Mouse (Mus musculus): ENCODE data around the gene Nbea. TPM values are rescaled to one million over a fixed set of nuclear protein-coding genes. Genes with fewer than 3 reads are reported as not detected.

The Nbea gene
- polyA plus RNA-seq, 1 experiment = 3.6 TPM

- no peak overlapping the region for H3K4me3 ChIP-seq
- H3K27me3 ChIP-seq (ENCODE audit: control insufficient read depth, insufficient read depth, insufficient read length) = no peaks in the 10 kb centered on the region
- no peaks in the 10 kb centered on the region for H3K36me3 ChIP-seq (ENCODE audit: control insufficient read depth, insufficient read depth)
- H3K79me2 ChIP-seq (ENCODE audit: control insufficient read depth, insufficient read depth) = no peaks in the 10 kb centered on the region
- no peak overlapping the region for H3K4me2 ChIP-seq (ENCODE audit: low read depth)
- no peak for TF ChIP-seq TCF12 (IDR thresholded peaks at IDR 0.05; ENCODE audit: insufficient read depth, poor library complexity, severe bottlenecking)
- TF ChIP-seq SRF (IDR thresholded peaks at IDR 0.05; ENCODE audit: control insufficient read depth, insufficient read length, low read depth) = no peak
- TF ChIP-seq USF1 (IDR thresholded peaks at IDR 0.05; ENCODE audit: low read depth) = no peak
- no peak for TF ChIP-seq POLR2A (IDR thresholded peaks at IDR 0.05; ENCODE audit: insufficient read length, low read depth)
- no peak overlapping the region for H3ac ChIP-seq (ENCODE audit: control insufficient read depth, insufficient read length)
These were observed 490.4 kb downstream of the Nbea start for GRCm38 (mm10) chr3:55693073-55693472.

GRCm38 (mm10) chr3:55688098-55688497, 495.4 kb downstream of the Nbea start:
- H3K27me3 ChIP-seq (ENCODE audit: control insufficient read depth, insufficient read depth, insufficient read length) = no peaks in the 10 kb centered on the region
- H3K36me3 ChIP-seq (ENCODE audit: control insufficient read depth, insufficient read depth) = no peaks in the 10 kb centered on the region
- H3ac ChIP-seq (ENCODE audit: control insufficient read depth, insufficient read length) = no peak overlapping the region
- TF ChIP-seq E2F4 (IDR thresholded peaks at IDR 0.05; ENCODE audit: insufficient read depth) (no peak), POLR2AphosphoS2 (IDR thresholded peaks at IDR 0.05; ENCODE audit: insufficient read length, low read depth) (no peak), MYOD1 (IDR thresholded peaks at IDR 0.05; ENCODE audit: control insufficient read depth in 1 of 3, insufficient read length in 2 of 3, low read depth in 2 of 3) (no peak), TCF3 (IDR thresholded peaks at IDR 0.05; ENCODE audit: insufficient read length, low read depth) (no peak), POLR2A (IDR thresholded peaks at IDR 0.05; ENCODE audit: insufficient read length, low read depth) (no peak), MAX (IDR thresholded peaks at IDR 0.05; ENCODE audit: low read depth) (no peak)
- no peak overlapping the region for H3K4me3 ChIP-seq
- no peak overlapping the region for H3K4me2 ChIP-seq (ENCODE audit: low read depth)
- no peaks in the 10 kb centered on the region for H3K79me2 ChIP-seq (ENCODE audit: control insufficient read depth, insufficient read depth)

- Histone ChIP-seq H3K4me2 (ENCODE audit: low read depth) (no peak overlapping the region), H3ac (ENCODE audit: control insufficient read depth, insufficient read length) (no peak overlapping the region), H3K4me3 (no peak overlapping the region), H3K36me3 (ENCODE audit: control insufficient read depth, insufficient read depth) (no peaks in the 10 kb centered on the region), H3K79me2 (ENCODE audit: control insufficient read depth, insufficient read depth) (no peaks in the 10 kb centered on the region), H3K27me3 (ENCODE audit: control insufficient read depth, insufficient read depth, insufficient read length) (no peaks in the 10 kb centered on the region)
- no peak for TF ChIP-seq TCF12 (IDR thresholded peaks at IDR 0.05; ENCODE audit: insufficient read depth, poor library complexity, severe bottlenecking)
- TF ChIP-seq POLR2AphosphoS2 (IDR thresholded peaks at IDR 0.05; ENCODE audit: insufficient read length, low read depth) = no peak
- TF ChIP-seq USF1 (IDR thresholded peaks at IDR 0.05; ENCODE audit: low read depth) = no peak
- TF ChIP-seq POLR2A (IDR thresholded peaks at IDR 0.05; ENCODE audit: insufficient read length, low read depth) = no peak
- TF ChIP-seq MYOG (IDR thresholded peaks at IDR 0.05; ENCODE audit: control insufficient read depth in 1 of 3, insufficient read depth in 1 of 3, insufficient read length in 2 of 3, low read depth in 2 of 3) = no peak
- TF ChIP-seq REST (IDR thresholded peaks at IDR 0.05; ENCODE audit: insufficient read depth, insufficient read length) = no peak
- TF ChIP-seq SRF (IDR thresholded peaks at IDR 0.05; ENCODE audit: control insufficient read depth, insufficient read length, low read depth) = no peak
- no peak for TF ChIP-seq E2F4 (IDR thresholded peaks at IDR 0.05; ENCODE audit: insufficient read depth)
- no peak for TF ChIP-seq MYOD1 (IDR thresholded peaks at IDR 0.05; ENCODE audit: control insufficient read depth in 1 of 3, insufficient read length in 2 of 3, low read depth in 2 of 3)
- TF ChIP-seq CEBPB (IDR thresholded peaks at IDR 0.05; ENCODE audit: insufficient read depth, poor library complexity, severe bottlenecking) = no peak
These were observed 496.5 kb downstream of the Nbea start for GRCm38 (mm10) chr3:55686993-55687392.

- no peaks in the 10 kb centered on the region for H3K36me3 ChIP-seq (ENCODE audit: control insufficient read depth, insufficient read depth)
- H3K4me2 ChIP-seq (ENCODE audit: low read depth) = no peak overlapping the region
- H3K4me3 ChIP-seq = no peak overlapping the region
- no peak for TF ChIP-seq POLR2AphosphoS2 (IDR thresholded peaks at IDR 0.05; ENCODE audit: insufficient read length, low read depth)
- no peak for TF ChIP-seq TCF3 (IDR thresholded peaks at IDR 0.05; ENCODE audit: insufficient read length, low read depth)
- no peak for TF ChIP-seq TCF12 (IDR thresholded peaks at IDR 0.05; ENCODE audit: insufficient read depth, poor library complexity, severe bottlenecking)
- no peak for TF ChIP-seq CEBPB (IDR thresholded peaks at IDR 0.05; ENCODE audit: insufficient read depth, poor library complexity, severe bottlenecking)
- TF ChIP-seq REST (IDR thresholded peaks at IDR 0.05; ENCODE audit: insufficient read depth, insufficient read length) = no peak
- TF ChIP-seq MAX (IDR thresholded peaks at IDR 0.05; ENCODE audit: low read depth) = no peak
- no peak for TF ChIP-seq USF1 (IDR thresholded peaks at IDR 0.05; ENCODE audit: low read depth)
- TF ChIP-seq E2F4 (IDR thresholded peaks at IDR 0.05; ENCODE audit: insufficient read depth) = no peak
- TF ChIP-seq MYOG (IDR thresholded peaks at IDR 0.05; ENCODE audit: control insufficient read depth in 1 of 3, insufficient read depth in 1 of 3, insufficient read length in 2 of 3, low read depth in 2 of 3) = no peak
- no peak for TF ChIP-seq MYOD1 (IDR thresholded peaks at IDR 0.05; ENCODE audit: control insufficient read depth in 1 of 3, insufficient read length in 2 of 3, low read depth in 2 of 3)
- TF ChIP-seq POLR2A (IDR thresholded peaks at IDR 0.05; ENCODE audit: insufficient read length, low read depth) = no peak
- TF ChIP-seq SRF (IDR thresholded peaks at IDR 0.05; ENCODE audit: control insufficient read depth, insufficient read length, low read depth) = no peak
- H3ac ChIP-seq (ENCODE audit: control insufficient read depth, insufficient read length) = no peak overlapping the region
- H3K79me2 ChIP-seq (ENCODE audit: control insufficient read depth, insufficient read depth) = no peaks in the 10 kb centered on the region
- H3K27me3 ChIP-seq (ENCODE audit: control insufficient read depth, insufficient read depth, insufficient read length) = no peaks in the 10 kb centered on the region
These were observed 497.9 kb downstream of the Nbea start for GRCm38 (mm10) chr3:55685627-55686026.

GRCm38 (mm10) chr3:55684892-55685291, 498.6 kb downstream of the Nbea start:
- TF ChIP-seq POLR2A (IDR thresholded peaks at IDR 0.05; ENCODE audit: insufficient read length, low read depth) (no peak), E2F4 (IDR thresholded peaks at IDR 0.05; ENCODE audit: insufficient read depth) (no peak), TCF12 (IDR thresholded peaks at IDR 0.05; ENCODE audit: insufficient read depth, poor library complexity, severe bottlenecking) (no peak), MYOG (IDR thresholded peaks at IDR 0.05; ENCODE audit: control insufficient read depth in 1 of 3, insufficient read depth in 1 of 3, insufficient read length in 2 of 3, low read depth in 2 of 3) (no peak), MAX (IDR thresholded peaks at IDR 0.05; ENCODE audit: low read depth) (no peak), MYOD1 (IDR thresholded peaks at IDR 0.05; ENCODE audit: control insufficient read depth in 1 of 3, insufficient read length in 2 of 3, low read depth in 2 of 3) (no peak), POLR2AphosphoS2 (IDR thresholded peaks at IDR 0.05; ENCODE audit: insufficient read length, low read depth) (no peak), TCF3 (IDR thresholded peaks at IDR 0.05; ENCODE audit: insufficient read length, low read depth) (no peak), USF1 (IDR thresholded peaks at IDR 0.05; ENCODE audit: low read depth) (no peak), CEBPB (IDR thresholded peaks at IDR 0.05; ENCODE audit: insufficient read depth, poor library complexity, severe bottlenecking) (no peak), REST (IDR thresholded peaks at IDR 0.05; ENCODE audit: insufficient read depth, insufficient read length) (no peak), SRF (IDR thresholded peaks at IDR 0.05; ENCODE audit: control insufficient read depth, insufficient read length, low read depth) (no peak)
- no peak overlapping the region for H3ac ChIP-seq (ENCODE audit: control insufficient read depth, insufficient read length)
- H3K36me3 ChIP-seq (ENCODE audit: control insufficient read depth, insufficient read depth) = no peaks in the 10 kb centered on the region
- no peaks in the 10 kb centered on the region for H3K79me2 ChIP-seq (ENCODE audit: control insufficient read depth, insufficient read depth)
- no peak overlapping the region for H3K4me2 ChIP-seq (ENCODE audit: low read depth)
- H3K4me3 ChIP-seq = no peak overlapping the region
- no peaks in the 10 kb centered on the region for H3K27me3 ChIP-seq (ENCODE audit: control insufficient read depth, insufficient read depth, insufficient read length)

Data from myocyte (in vitro differentiated cells).